Mouse (Mus musculus): ENCODE results near the gene Gm20481. TPM values are rescaled to one million over a fixed set of nuclear protein-coding genes. Genes with fewer than 3 reads are reported as not detected.
"Not testable (repeated sequence)": the region's sequence is repeated elsewhere in the genome, so short reads cannot be mapped to it uniquely, and the experiment has no call there.

Gm20481 gene
- total RNA-seq (2017), result 1.4 TPM in 1 of 3 replicates, not detected in the others

- ATAC-seq (replicated peaks; ENCODE audit: insufficient number of reproducible peaks, low FRiP score, low TSS enrichment, poor library complexity, severe bottlenecking), result not testable (repeated sequence)
Observed at GRCm38 (mm10) chr17:34969822-34970221, at the start of gene Gm20481. Gene Gm20481 (plus strand): TSS chr17:34969912.

- no peak for ATAC-seq (replicated peaks; ENCODE audit: insufficient number of reproducible peaks, low FRiP score, low TSS enrichment, poor library complexity, severe bottlenecking)
Observed at GRCm38 (mm10) chr17:34922939-34923338, 46.8 kb upstream of the Gm20481 start.

GRCm38 (mm10) chr17:34924258-34924657 lies 45.5 kb upstream of the Gm20481 start:
- no peak for ATAC-seq (replicated peaks; ENCODE audit: insufficient number of reproducible peaks, low FRiP score, low TSS enrichment, poor library complexity, severe bottlenecking)

GRCm38 (mm10) chr17:34927306-34928019 lies 42.2 kb upstream of the Gm20481 start:
- ATAC-seq (replicated peaks; ENCODE audit: insufficient number of reproducible peaks, low FRiP score, low TSS enrichment, poor library complexity, severe bottlenecking), result no peak

GRCm38 (mm10) chr17:34928841-34929240 lies 40.9 kb upstream of the Gm20481 start:
- ATAC-seq (replicated peaks; ENCODE audit: insufficient number of reproducible peaks, low FRiP score, low TSS enrichment, poor library complexity, severe bottlenecking), result no peak

GRCm38 (mm10) chr17:34931061-34931734 lies 38.5 kb upstream of the Gm20481 start, which contains the start of gene Neu1:
Gene Neu1 (plus strand): TSS chr17:34931253.
- ATAC-seq (replicated peaks; ENCODE audit: insufficient number of reproducible peaks, low FRiP score, low TSS enrichment, poor library complexity, severe bottlenecking), result peak; percentile 91

GRCm38 (mm10) chr17:34931735-34932098 lies 38.0 kb upstream of the Gm20481 start:
- ATAC-seq (replicated peaks; ENCODE audit: insufficient number of reproducible peaks, low FRiP score, low TSS enrichment, poor library complexity, severe bottlenecking), result no peak

- ATAC-seq (replicated peaks; ENCODE audit: insufficient number of reproducible peaks, low FRiP score, low TSS enrichment, poor library complexity, severe bottlenecking), result no peak
Observed at GRCm38 (mm10) chr17:34932287-34932686, 37.4 kb upstream of the Gm20481 start.

- ATAC-seq (replicated peaks; ENCODE audit: insufficient number of reproducible peaks, low FRiP score, low TSS enrichment, poor library complexity, severe bottlenecking), result no peak
Observed at GRCm38 (mm10) chr17:34934031-34934430, 35.7 kb upstream of the Gm20481 start.

GRCm38 (mm10) chr17:34934830-34935229 lies 34.9 kb upstream of the Gm20481 start:
- ATAC-seq (replicated peaks; ENCODE audit: insufficient number of reproducible peaks, low FRiP score, low TSS enrichment, poor library complexity, severe bottlenecking), result peak; percentile 54

- ATAC-seq (replicated peaks; ENCODE audit: insufficient number of reproducible peaks, low FRiP score, low TSS enrichment, poor library complexity, severe bottlenecking), result peak; percentile 64
Observed at GRCm38 (mm10) chr17:34937960-34938505, 31.7 kb upstream of the Gm20481 start.

- ATAC-seq (replicated peaks; ENCODE audit: insufficient number of reproducible peaks, low FRiP score, low TSS enrichment, poor library complexity, severe bottlenecking), result no peak
Observed at GRCm38 (mm10) chr17:34941344-34942041, 28.2 kb upstream of the Gm20481 start.

- ATAC-seq (replicated peaks; ENCODE audit: insufficient number of reproducible peaks, low FRiP score, low TSS enrichment, poor library complexity, severe bottlenecking), result no peak
Observed at GRCm38 (mm10) chr17:34943128-34943815, 26.4 kb upstream of the Gm20481 start.

GRCm38 (mm10) chr17:34944362-34944761 lies 25.4 kb upstream of the Gm20481 start:
- ATAC-seq (replicated peaks; ENCODE audit: insufficient number of reproducible peaks, low FRiP score, low TSS enrichment, poor library complexity, severe bottlenecking), result no peak

GRCm38 (mm10) chr17:34946486-34947140 lies 23.1 kb upstream of the Gm20481 start:
- no peak for ATAC-seq (replicated peaks; ENCODE audit: insufficient number of reproducible peaks, low FRiP score, low TSS enrichment, poor library complexity, severe bottlenecking)

GRCm38 (mm10) chr17:34947606-34948005 lies 22.1 kb upstream of the Gm20481 start:
- 0 out of 2 replicates have a peak, but pooled peaks have one; percentile 38 for ATAC-seq (replicated peaks; ENCODE audit: insufficient number of reproducible peaks, low FRiP score, low TSS enrichment, poor library complexity, severe bottlenecking)

GRCm38 (mm10) chr17:34948721-34949552 lies 20.8 kb upstream of the Gm20481 start:
- ATAC-seq (replicated peaks; ENCODE audit: insufficient number of reproducible peaks, low FRiP score, low TSS enrichment, poor library complexity, severe bottlenecking), result not testable (repeated sequence)

Data from monocyte, adult 5-6 weeks (primary cell).